Mouse (Mus musculus) hindbrain, embryonic 11.5 days (tissue): ENCODE results near the gene Zfp382. TPM values are rescaled to one million over a fixed set of nuclear protein-coding genes. Genes with fewer than 3 reads are reported as not detected.
A peak's percentile ranks its signal among the peaks of the same experiment; 100 is the strongest.
"Not testable (repeated sequence)": the region's sequence is repeated elsewhere in the genome, so short reads cannot be mapped to it uniquely, and the experiment has no call there.

Experiments used
- ATAC-seq: fragments of 200-750 bp; cut with Nextera tagmentation; 2 replicates; pipeline ENCODE4 v1.8.0; 2017; ENCODE audit warnings: mild to moderate bottlenecking, moderate TSS enrichment, moderate library complexity; ENCODE audit not compliant: low FRiP score
- DNase-seq: peaks from one replicate; pipeline ENCODE4 v3.0.0-alpha.2; 2015; ENCODE audit warnings: low spot score
- H3K27ac ChIP-seq: fragments of 300-500 bp; sonication (generic); 2 replicates; pipeline ENCODE4 v1.5.1; 2014; ENCODE audit warnings: mild to moderate bottlenecking, low read depth, low read length
- H3K27me3 ChIP-seq: fragments of 300-500 bp; sonication (generic); 2 replicates; pipeline ENCODE4 v1.6.1; 2014; ENCODE audit warnings: mild to moderate bottlenecking, low read length, moderate library complexity, mixed read lengths; ENCODE audit not compliant: control insufficient read depth, insufficient read depth
- H3K36me3 ChIP-seq: fragments of 300-500 bp; sonication (generic); 2 replicates; pipeline ENCODE4 v1.6.1; 2014; ENCODE audit warnings: mild to moderate bottlenecking, low read length, moderate library complexity, mixed read lengths; ENCODE audit not compliant: control insufficient read depth, insufficient read depth
- H3K4me1 ChIP-seq: fragments of 300-500 bp; sonication (generic); replicated peaks from 2 replicates; pipeline ENCODE4 v1.6.1; 2014; ENCODE audit warnings: low read length, mixed read lengths; ENCODE audit not compliant: control insufficient read depth, insufficient read depth
- H3K4me2 ChIP-seq: fragments of 300-500 bp; sonication (generic); replicated peaks from 2 replicates; pipeline ENCODE4 v1.6.1; 2014; ENCODE audit warnings: mild to moderate bottlenecking, low read depth, low read length
- H3K4me3 ChIP-seq: fragments of 300-500 bp; sonication (generic); 2 replicates; pipeline ENCODE4 v1.5.1; 2014; ENCODE audit warnings: low read depth, low read length
- H3K9ac ChIP-seq: fragments of 300-500 bp; sonication (generic); 2 replicates; pipeline ENCODE4 v1.6.1; 2014; ENCODE audit warnings: low read depth, low read length
- H3K9me3 ChIP-seq: fragments of 300-500 bp; sonication (generic); 2 replicates; pipeline ENCODE4 v1.6.1; 2016; ENCODE audit warnings: low read length; ENCODE audit not compliant: control insufficient read depth
- WGBS: fragments of 180-500 bp; shearing (Covaris S2); extraction: QIAGEN DNeasy Blood & Tissue Kit; methylation state at CpG from one replicate; pipeline ENCODE4 v1.1.7; 2014; 5-methylcytosine and 5-hydroxymethylcytosine counted together
- polyA plus RNA-seq: library from polyadenylated mRNA; unstranded; fragments of >200 nt; fragmentation: Nextera tagmentation; extraction: Ambion mirVana; gene quantifications from 2 replicates; pipeline ENCODE4 v1.2.1, GENCODE M21; 2014

Gene Zfp382
- polyA plus RNA-seq, 1 experiment from 2014 or later, result 7.6 TPM

GRCm38 (mm10) chr7:30168914-30169582 lies 47.3 kb downstream of the Zfp382 start:
- Histone ChIP-seq H3K27me3 (no peaks in the 10 kb centered on the region), H3K4me3 (peak overlapping the region; percentile 62), H3K9ac (peak overlapping the region; percentile 91), H3K27ac (peak overlapping the region; percentile 85), H3K36me3 (peaks cover 15% of the 10 kb centered on the region), H3K9me3 (peaks cover 14% of the 10 kb centered on the region), H3K4me2 (peak overlapping the region; percentile 23), H3K4me1 (no peaks in the 10 kb centered on the region)
- 3% methylated on average over 21 of the region's 21 CpGs for WGBS
- ATAC-seq (peak; percentile 53), DNase-seq (no peak)

DNA sequence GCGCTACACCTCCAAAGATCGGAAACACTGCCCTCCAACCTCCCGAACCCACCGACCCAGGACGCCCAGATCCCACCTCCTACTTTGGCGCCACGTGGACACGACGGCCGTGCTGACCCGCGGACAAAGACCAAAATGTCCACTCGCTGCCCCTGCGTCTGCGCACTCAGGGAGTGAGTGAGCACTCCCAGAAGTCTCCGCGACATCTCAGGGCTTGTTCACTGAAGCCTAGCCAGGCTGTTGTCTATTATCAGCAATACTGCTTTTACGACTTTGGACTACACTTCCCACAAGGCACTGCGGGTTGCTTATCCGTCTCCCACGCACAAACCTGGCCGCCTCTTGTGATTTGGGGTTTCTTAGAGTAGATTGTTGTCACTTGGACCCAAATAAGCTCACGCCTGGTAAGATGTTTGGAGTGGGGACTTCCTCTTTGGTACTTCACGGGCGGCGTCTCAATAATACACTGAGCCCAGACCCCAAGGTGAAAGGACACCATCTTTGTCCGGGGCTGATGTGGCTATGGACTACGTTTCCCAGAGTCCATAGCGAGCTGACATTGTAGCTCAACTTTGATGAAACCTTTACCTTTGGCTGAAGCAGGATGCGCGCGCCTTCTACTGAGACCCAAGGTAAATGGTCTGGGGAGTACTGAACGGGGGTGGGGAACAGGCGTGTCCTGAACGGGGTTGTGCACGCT lies 48.0 kb downstream of the Zfp382 start, which contains the start of gene Zfp146:
Gene Zfp146, minus strand, starts transcription at position 168 of the 700 bp plus-strand sequence.
- Histone ChIP-seq H3K36me3 (peaks cover 12% of the 10 kb centered on the region), H3K9me3 (peaks cover 11% of the 10 kb centered on the region), H3K9ac (peak within 1 kb of the TSS; percentile 91), H3K4me3 (peak within 1 kb of the TSS; percentile 62), H3K4me1 (no peaks in the 10 kb centered on the region), H3K27ac (peak within 1 kb of the TSS; percentile 85), H3K27me3 (no peaks in the 10 kb centered on the region), H3K4me2 (peak within 1 kb of the TSS; percentile 68)
- peak; percentile 93 for DNase-seq
- ATAC-seq, result peak; percentile 97
- under 1% methylated on average over 36 of the region's 36 CpGs for WGBS

GRCm38 (mm10) chr7:30170283-30170951 lies 48.7 kb downstream of the Zfp382 start:
- WGBS, result 33% methylated on average over 11 of the region's 11 CpGs
- Histone ChIP-seq H3K4me3 (peak overlapping the region; percentile 62), H3K4me2 (peak overlapping the region; percentile 68), H3K9me3 (peaks cover 7% of the 10 kb centered on the region), H3K4me1 (no peaks in the 10 kb centered on the region), H3K9ac (peak overlapping the region; percentile 53), H3K36me3 (peaks cover 9% of the 10 kb centered on the region), H3K27me3 (no peaks in the 10 kb centered on the region), H3K27ac (peak overlapping the region; percentile 85)
- DNase-seq (no peak), ATAC-seq (peak; percentile 50)

GRCm38 (mm10) chr7:30176474-30176873 lies 54.7 kb downstream of the Zfp382 start:
- Histone ChIP-seq H3K9ac (no peak overlapping the region), H3K4me3 (no peak overlapping the region), H3K4me1 (no peaks in the 10 kb centered on the region), H3K9me3 (no peaks in the 10 kb centered on the region), H3K27me3 (no peaks in the 10 kb centered on the region), H3K27ac (no peak overlapping the region), H3K4me2 (no peak overlapping the region), H3K36me3 (0 out of 2 replicates have a peak, but pooled peaks cover 2% of the 10 kb centered on the region)
- DNase-seq (no peak), ATAC-seq (no peak)
- WGBS, result 84% methylated on average over 12 of the region's 12 CpGs

- no peaks in the 10 kb centered on the region for H3K9me3 ChIP-seq
- no peaks in the 10 kb centered on the region for H3K4me1 ChIP-seq
- ATAC-seq, result no peak
- H3K4me3 ChIP-seq, result no peak overlapping the region
- no peaks in the 10 kb centered on the region for H3K27me3 ChIP-seq
- H3K9ac ChIP-seq, result no peak overlapping the region
- 91% methylated on average over 11 of the region's 11 CpGs for WGBS
- no peak overlapping the region for H3K4me2 ChIP-seq
- DNase-seq, result no peak
- H3K27ac ChIP-seq, result no peak overlapping the region
- H3K36me3 ChIP-seq, result 0 out of 2 replicates have a peak, but pooled peaks cover 2% of the 10 kb centered on the region
These were observed 56.5 kb downstream of the Zfp382 start for GRCm38 (mm10) chr7:30178256-30178655.

DNA sequence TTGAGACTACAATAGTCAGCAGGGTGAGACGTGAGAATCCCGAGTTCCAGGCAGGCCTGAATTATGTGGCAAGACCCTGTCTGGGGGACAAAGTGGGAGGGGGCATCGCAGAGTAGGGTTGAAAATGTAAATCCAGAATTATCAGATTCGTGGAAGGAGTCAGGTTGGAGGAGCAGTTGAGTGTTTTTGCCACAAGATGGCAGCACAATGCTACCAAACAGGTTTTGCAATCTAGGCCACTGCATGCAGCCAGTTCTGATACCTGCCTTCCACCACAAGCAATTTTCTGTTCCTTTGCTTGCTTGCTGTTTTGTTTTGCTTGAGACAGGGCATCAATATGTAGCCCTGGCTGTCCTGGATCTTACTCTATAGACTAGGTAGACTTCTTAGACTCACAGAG lies 59.6 kb downstream of the Zfp382 start:
- Histone ChIP-seq H3K9ac (no peak overlapping the region), H3K36me3 (0 out of 2 replicates have a peak, but pooled peaks cover 2% of the 10 kb centered on the region), H3K4me1 (no peaks in the 10 kb centered on the region), H3K4me3 (no peak overlapping the region), H3K27ac (no peak overlapping the region), H3K27me3 (no peaks in the 10 kb centered on the region), H3K4me2 (no peak overlapping the region), H3K9me3 (no peaks in the 10 kb centered on the region)
- 3% methylated on average over 4 of the region's 4 CpGs for WGBS
- 0 out of 2 replicates have a peak, but pooled peaks have one; percentile 11 for ATAC-seq
- peak; percentile 86 for DNase-seq

DNA sequence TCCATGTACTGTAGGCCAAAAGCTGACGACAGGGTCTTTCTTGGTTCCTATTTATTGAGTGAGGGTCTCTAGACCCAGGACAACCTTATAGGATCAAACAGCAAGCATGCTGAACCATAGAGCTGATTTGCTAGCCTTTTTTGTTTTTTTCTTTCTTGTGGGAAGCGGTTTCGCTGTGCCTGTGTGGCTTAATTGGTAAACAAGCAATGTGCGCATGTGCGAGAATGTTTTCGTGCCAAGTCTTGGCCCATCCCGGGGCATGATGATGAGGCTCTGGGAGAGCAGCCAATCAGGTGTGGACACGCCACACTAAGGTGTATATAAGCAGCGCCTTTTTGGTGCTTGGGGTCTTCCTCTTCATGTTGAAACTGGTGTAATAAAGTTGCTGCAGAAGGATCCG lies 60.2 kb downstream of the Zfp382 start:
- not testable (repeated sequence) for H3K9ac ChIP-seq, H3K36me3 ChIP-seq, H3K4me3 ChIP-seq, H3K4me2 ChIP-seq, H3K9me3 ChIP-seq, H3K4me1 ChIP-seq, ATAC-seq, H3K27ac ChIP-seq, DNase-seq, H3K27me3 ChIP-seq
- 90% methylated on average over 10 of the region's 10 CpGs for WGBS

GRCm38 (mm10) chr7:30183189-30183588 lies 61.4 kb downstream of the Zfp382 start:
- H3K9ac ChIP-seq, H3K4me2 ChIP-seq, DNase-seq, H3K27me3 ChIP-seq, H3K27ac ChIP-seq, H3K9me3 ChIP-seq, H3K36me3 ChIP-seq, H3K4me1 ChIP-seq, ATAC-seq, H3K4me3 ChIP-seq: not testable (repeated sequence)
- WGBS, result 68% methylated on average over 6 of the region's 7 CpGs
